Mouse (Mus musculus): Measurements from ENCODE around the gene Pde4c. TPM values are rescaled to one million over a fixed set of nuclear protein-coding genes. Genes with fewer than 3 reads are reported as not detected.

Pde4c gene
- total and polyA plus RNA-seq, 3 experiments, result 2.3 to 6.5 (median 4.7) TPM

- dilution Hi-C loops (cut with MboI; ENCODE audit: extremely low pct_ligation_motif_present, extremely low pct_unique_long_range_greater_than_20kb, low sequenced_read_pairs), result no loop called here
- DNase-seq (ENCODE audit: extremely low read depth), result no peak
- in situ Hi-C loops (cut with MboI; ENCODE audit: low pct_ligation_motif_present, low pct_unique_long_range_greater_than_20kb, low sequenced_read_pairs), result no loop called here
- Histone ChIP-seq H3K27ac (ENCODE audit: insufficient read depth, low read depth) (no peak overlapping the region), H3K4me2 (ENCODE audit: insufficient read depth, low read depth, poor library complexity, severe bottlenecking) (no peak overlapping the region), H3K27me3 (replicated peaks) (no peaks in the 10 kb centered on the region), H3K9ac (ENCODE audit: insufficient read depth, low read depth) (no peak overlapping the region), H3K9me3 (replicated peaks; ENCODE audit: low read length) (no peaks in the 10 kb centered on the region), H3K36me3 (replicated peaks in 1 of 2; ENCODE audit: control insufficient read depth in 1 of 2, insufficient read depth in 1 of 2, low read length in 1 of 2) (peaks cover 0 to 5% of the 10 kb centered on the region in 2 experiments), H3K79me2 (replicated peaks; ENCODE audit: control insufficient read depth, extremely low read depth, insufficient read depth, poor library complexity, severe bottlenecking) (no peaks in the 10 kb centered on the region), H3K4me1 (ENCODE audit: control insufficient read depth in 1 of 2, insufficient read depth in 2 of 2) (peaks cover 5 to 25% of the 10 kb centered on the region in 2 experiments), H3K4me3 (replicated peaks in 1 of 3; ENCODE audit: low read depth in 2 of 3, low read length in 2 of 3, poor library complexity in 1 of 3) (no peak overlapping the region)
- no peak for TF ChIP-seq POLR2A (IDR thresholded peaks at IDR 0.05; ENCODE audit: low read depth, low read length)
- TF ChIP-seq NELFE (IDR thresholded peaks at IDR 0.05; ENCODE audit: low read depth, low read length), result no peak
- TF ChIP-seq USF1 (IDR thresholded peaks at IDR 0.05; ENCODE audit: low read depth, low read length), result no peak
- no peak for TF ChIP-seq E2F4 (IDR thresholded peaks at IDR 0.05; ENCODE audit: insufficient replicate concordance, low read depth, low read length)
- TF ChIP-seq MXI1 (IDR thresholded peaks at IDR 0.05; ENCODE audit: low read depth, low read length), result no peak
- no peak for TF ChIP-seq POLR2AphosphoS2 (IDR thresholded peaks at IDR 0.05; ENCODE audit: low read depth, low read length)
- no peak for TF ChIP-seq MYC (IDR thresholded peaks at IDR 0.05; ENCODE audit: low read depth, low read length)
- TF ChIP-seq EP300 (IDR thresholded peaks at IDR 0.05; ENCODE audit: low read length), result no peak
- TF ChIP-seq JUN (IDR thresholded peaks at IDR 0.05; ENCODE audit: insufficient read depth, low read depth, low read length), result no peak
- no peak for TF ChIP-seq MEF2A (IDR thresholded peaks at IDR 0.05; ENCODE audit: borderline replicate concordance, low read depth, low read length)
- no peak for TF ChIP-seq MAFK (IDR thresholded peaks at IDR 0.05; ENCODE audit: insufficient replicate concordance, low read length)
- TF ChIP-seq UBTF (IDR thresholded peaks at IDR 0.05; ENCODE audit: low read depth, low read length), result no peak
- TF ChIP-seq ZKSCAN1 (IDR thresholded peaks at IDR 0.05; ENCODE audit: borderline replicate concordance, low read depth, low read length), result no peak
- no peak for TF ChIP-seq IRF4 (IDR thresholded peaks at IDR 0.05; ENCODE audit: low read depth, low read length)
- no peak for TF ChIP-seq HCFC1 (IDR thresholded peaks at IDR 0.05; ENCODE audit: low read depth, low read length)
- no peak for TF ChIP-seq RCOR1 (conservative IDR thresholded peaks at IDR 0.05; ENCODE audit: low read depth, low read length)
- no peak for TF ChIP-seq SIN3A (IDR thresholded peaks at IDR 0.05; ENCODE audit: low read length)
- TF ChIP-seq GABPA (IDR thresholded peaks at IDR 0.05; ENCODE audit: insufficient replicate concordance, low read depth, low read length), result no peak
Observed at GRCm38 (mm10) chr8:70737705-70738104, 14.2 kb downstream of the Pde4c start.

- peaks cover 0 to 5% of the 10 kb centered on the region in 2 experiments for H3K36me3 ChIP-seq (replicated peaks in 1 of 2; ENCODE audit: control insufficient read depth in 1 of 2, insufficient read depth in 1 of 2, low read length in 1 of 2)
- no peak overlapping the region for H3K4me2 ChIP-seq (ENCODE audit: insufficient read depth, low read depth, poor library complexity, severe bottlenecking)
- dilution Hi-C loops (cut with MboI; ENCODE audit: extremely low pct_ligation_motif_present, extremely low pct_unique_long_range_greater_than_20kb, low sequenced_read_pairs), result no loop called here
- no peak overlapping the region for H3K9ac ChIP-seq (ENCODE audit: insufficient read depth, low read depth)
- no peak overlapping the region for H3K27ac ChIP-seq (ENCODE audit: insufficient read depth, low read depth)
- no peaks in the 10 kb centered on the region for H3K27me3 ChIP-seq (replicated peaks)
- in situ Hi-C loops (cut with MboI; ENCODE audit: low pct_ligation_motif_present, low pct_unique_long_range_greater_than_20kb, low sequenced_read_pairs), result no loop called here
- no peaks in the 10 kb centered on the region for H3K9me3 ChIP-seq (replicated peaks; ENCODE audit: low read length)
- H3K4me3 ChIP-seq (replicated peaks in 1 of 3; ENCODE audit: low read depth in 2 of 3, low read length in 2 of 3, poor library complexity in 1 of 3), result no peak overlapping the region
- TF ChIP-seq ETS1 (conservative IDR thresholded peaks at IDR 0.05; ENCODE audit: low read depth, low read length) (no peak), RAD21 (IDR thresholded peaks at IDR 0.05; ENCODE audit: low read depth, low read length) (no peak)
- DNase-seq (ENCODE audit: extremely low read depth), result no peak
- peaks cover 5 to 24% of the 10 kb centered on the region in 2 experiments; a peak in 3 of 4 replicates for H3K4me1 ChIP-seq (ENCODE audit: control insufficient read depth in 1 of 2, insufficient read depth in 2 of 2)
- H3K79me2 ChIP-seq (replicated peaks; ENCODE audit: control insufficient read depth, extremely low read depth, insufficient read depth, poor library complexity, severe bottlenecking), result no peaks in the 10 kb centered on the region
Observed at GRCm38 (mm10) chr8:70738211-70738610, 14.7 kb downstream of the Pde4c start.

Measured in CH12.LX (cell line).